Mouse (Mus musculus): ENCODE results near the gene D8Ertd738e. TPM values are rescaled to one million over a fixed set of nuclear protein-coding genes. Genes with fewer than 3 reads are reported as not detected.

D8Ertd738e gene
- 438 and 480 TPM in 2 replicates for polyA plus RNA-seq (2021; fragmentation: Nextera tagmentation)
- long read RNA-seq, experiment 1, transcript D8Ertd738e-201 (3 exons, 616 nt), result major isoform, 190 of 208 reads
- long read RNA-seq, experiment 1, partial matches to known transcripts, result 15 of 208 reads
- long read RNA-seq, experiment 1, other reads (novel, unspliced or antisense), result 3 of 208 reads
- long read RNA-seq, experiment 2, transcript D8Ertd738e-201 (3 exons, 616 nt), result major isoform, 26 of 26 reads
- long read RNA-seq, experiment 2, partial matches to known transcripts, result 0 of 26 reads
- long read RNA-seq, experiment 2, other reads (novel, unspliced or antisense), result 0 of 26 reads

DNA sequence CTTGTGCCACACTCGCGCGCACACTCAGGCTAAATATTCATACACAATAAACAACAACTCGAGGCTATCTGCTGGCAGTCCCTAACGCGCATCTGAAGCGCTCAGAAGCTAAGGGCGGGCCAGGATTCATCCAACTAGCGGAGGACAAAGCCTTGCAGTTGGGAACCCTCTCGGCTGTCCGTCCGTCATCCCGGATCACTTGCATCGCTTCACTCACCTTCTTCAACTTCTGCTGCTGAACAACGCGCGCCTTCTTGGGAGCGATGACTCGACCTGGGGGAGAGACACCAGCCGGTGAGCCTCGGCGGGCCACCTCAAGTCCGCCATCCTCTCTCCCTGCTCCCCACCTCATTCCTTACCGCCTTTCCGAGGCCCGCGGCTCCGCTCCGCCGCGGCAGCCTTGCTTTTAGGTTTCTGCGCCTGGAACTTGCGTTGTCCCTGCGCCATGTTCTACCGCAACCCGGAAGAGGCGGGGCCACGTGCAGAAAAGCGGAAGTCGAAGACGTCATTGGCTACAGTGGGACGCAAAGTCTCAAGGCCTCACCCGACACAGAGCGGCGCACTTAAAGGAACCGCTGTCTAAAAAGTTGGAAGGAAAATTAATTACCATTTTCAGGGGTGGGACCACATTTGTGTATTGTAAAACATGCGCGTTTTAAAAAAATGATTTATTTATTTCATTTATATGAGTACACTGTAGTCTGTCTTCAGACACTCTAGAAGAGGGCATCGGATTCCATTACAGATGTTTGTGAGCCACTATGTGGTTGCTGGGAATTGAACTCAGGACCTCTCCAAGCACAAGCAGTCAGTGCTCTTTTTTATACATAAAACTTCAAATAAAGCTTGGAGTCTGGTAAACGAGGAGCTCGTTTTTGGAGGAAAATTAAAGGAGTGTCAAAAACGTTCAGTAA lies at the start of gene D8Ertd738e:
Gene D8Ertd738e, minus strand, starts transcription at position 463 of the 914 bp plus-strand sequence.

DNA sequence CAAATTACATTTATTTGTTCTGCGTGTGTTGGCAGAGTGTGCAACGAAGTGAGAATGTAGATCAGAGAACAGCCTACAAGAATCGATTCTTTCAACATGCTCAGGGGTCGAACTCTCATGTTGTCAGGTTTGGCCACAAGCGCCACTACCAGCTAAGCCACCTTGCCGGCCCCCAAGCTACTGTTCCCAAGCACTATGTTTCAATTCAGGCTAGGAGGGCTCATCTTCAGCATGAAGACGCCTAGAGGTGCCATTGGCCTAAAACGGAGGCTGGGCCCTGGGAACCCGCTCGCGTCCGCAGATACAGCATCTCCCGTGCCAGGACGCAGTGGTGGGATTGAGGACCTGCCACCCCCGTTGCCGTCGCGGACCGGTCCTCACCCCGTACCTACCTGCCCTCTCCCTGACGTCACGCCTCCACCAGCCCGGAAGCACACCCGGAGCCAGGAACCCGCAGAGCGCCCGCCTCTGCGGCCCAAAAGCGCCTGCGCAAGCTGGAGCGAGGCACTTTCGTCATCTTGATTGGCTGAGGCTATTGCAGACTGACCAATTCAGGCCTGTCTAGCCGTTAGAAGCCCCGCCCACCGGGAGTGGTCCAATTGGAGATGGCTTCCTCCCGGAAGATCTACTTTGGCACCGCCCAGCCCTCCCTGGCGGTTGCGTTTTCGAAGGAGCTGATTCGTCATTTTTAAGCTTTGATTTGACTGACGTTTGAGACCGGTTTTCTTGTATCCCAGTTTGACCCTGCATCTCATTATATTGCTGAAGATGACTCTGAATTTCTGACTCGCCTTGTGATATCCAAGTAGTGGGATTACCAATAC lies 20.6 kb upstream of the D8Ertd738e start, which contains the start of gene Ccdc130:
Gene Ccdc130, minus strand, starts transcription at position 431 of the 824 bp plus-strand sequence.

DNA sequence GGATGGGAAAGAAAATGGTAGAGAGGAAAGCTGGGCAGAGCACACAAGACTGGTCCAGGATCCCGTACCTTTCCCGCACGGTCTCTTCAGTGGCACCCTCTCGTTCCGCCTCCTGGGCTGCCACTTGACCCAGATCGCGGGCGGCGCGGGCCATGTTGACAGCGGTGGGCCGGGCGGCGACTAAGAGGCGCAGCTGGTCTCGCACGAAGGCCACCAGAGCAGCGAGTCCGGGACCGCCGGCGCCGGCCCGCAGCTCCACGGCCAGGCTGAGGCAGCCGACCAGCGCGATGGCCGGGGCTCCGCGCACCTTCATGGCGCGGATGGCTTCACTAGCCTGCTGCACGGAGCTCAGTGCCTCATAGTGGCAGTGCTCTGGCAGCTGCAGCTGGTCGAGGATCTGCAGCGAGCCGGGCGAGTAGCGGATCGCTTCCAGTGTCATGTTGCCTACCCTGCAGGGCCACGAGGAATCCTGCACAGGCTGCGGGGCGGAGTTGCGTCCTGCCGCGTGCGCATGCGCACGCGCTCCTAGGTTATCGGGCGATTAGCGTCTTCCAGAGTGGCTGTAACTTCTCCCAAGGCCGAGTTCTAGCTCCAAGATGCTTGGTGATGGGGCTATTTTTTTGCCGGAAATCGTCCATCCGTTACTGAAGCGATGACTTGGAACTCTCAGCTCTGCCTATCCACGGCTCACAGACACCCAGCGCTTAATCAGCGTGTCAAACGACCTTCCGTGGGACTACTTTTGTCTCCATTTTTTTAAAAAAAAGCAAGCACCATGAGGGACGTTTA lies 7.5 kb upstream of the D8Ertd738e start, which contains the start of gene Mri1:
Gene Mri1, minus strand, starts transcription at position 505 of the 789 bp plus-strand sequence.

DNA sequence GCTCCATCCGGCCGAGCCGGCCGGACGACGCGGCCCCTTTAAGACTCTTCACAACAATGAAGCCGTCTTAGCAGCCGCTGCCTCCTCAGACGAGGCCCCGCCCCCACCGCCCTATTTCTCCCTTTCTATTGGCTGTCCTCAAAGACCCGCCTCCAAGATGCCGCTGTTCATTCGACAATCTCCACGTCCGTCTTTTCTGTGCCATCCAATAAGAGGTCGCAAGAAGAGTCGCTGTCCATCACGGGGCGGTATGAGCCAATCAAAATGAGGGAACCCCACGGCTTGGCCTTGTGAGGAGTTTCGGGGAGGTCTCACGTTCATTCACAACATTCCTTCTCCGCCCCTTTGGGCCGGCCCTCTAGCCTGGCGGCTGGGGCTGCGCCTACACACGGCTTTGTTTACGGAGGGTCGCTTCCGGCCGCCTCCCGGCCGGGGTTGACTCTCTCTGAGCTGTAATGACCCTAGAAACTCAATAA lies 12.5 kb downstream of the D8Ertd738e start, which contains the start of gene Zswim4:
Gene Zswim4, minus strand, starts transcription at position 58 of the 476 bp plus-strand sequence.

Small RNA genes lying within 50 kb of the gene (microRNA-seq; reads per million reads assigned to microRNA genes)
- gene Mir23a, result 10,632 reads per million, percentile 95 among the genes with 10 or more reads in this experiment
- gene Mir24-2, result not detected
- gene Mir27a, result 76.9 reads per million, percentile 56 among the genes with 10 or more reads in this experiment
- not detected for gene Mir3074-2

Other genes starting within 250 kb of the D8Ertd738e start
- 0.19 and 0.21 TPM in 2 replicates for gene 1700067K01Rik, start 248.2 kb downstream of the D8Ertd738e start, polyA plus RNA-seq (2021; fragmentation: Nextera tagmentation)
- gene 2210011C24Rik, start 237.5 kb downstream of the D8Ertd738e start, polyA plus RNA-seq (2021; fragmentation: Nextera tagmentation), result 1.8 and 2.0 TPM in 2 replicates
- 0.39 and 0.70 TPM in 2 replicates for gene Palm3, start 228.2 kb downstream of the D8Ertd738e start, polyA plus RNA-seq (2021; fragmentation: Nextera tagmentation)
- 0.38 and 0.53 TPM in 2 replicates for gene Il27ra, start 207.1 kb downstream of the D8Ertd738e start, polyA plus RNA-seq (2021; fragmentation: Nextera tagmentation)
- gene Rln3, start 204.7 kb downstream of the D8Ertd738e start, polyA plus RNA-seq (2021; fragmentation: Nextera tagmentation), result not detected in 2 replicates
- 1.4 and 2.5 TPM in 2 replicates for gene Gm10643, start 184.6 kb downstream of the D8Ertd738e start, polyA plus RNA-seq (2021; fragmentation: Nextera tagmentation)
- 1.4 and 1.6 TPM in 2 replicates for gene Rfx1, start 182.9 kb downstream of the D8Ertd738e start, polyA plus RNA-seq (2021; fragmentation: Nextera tagmentation)
- gene Dcaf15, start 145.0 kb downstream of the D8Ertd738e start, polyA plus RNA-seq (2021; fragmentation: Nextera tagmentation), result 1.8 and 2.8 TPM in 2 replicates
- gene Podnl1, start 123.7 kb downstream of the D8Ertd738e start, polyA plus RNA-seq (2021; fragmentation: Nextera tagmentation), result 0.09 TPM in 1 of 2 replicates, not detected in the other
- 9.7 and 12.2 TPM in 2 replicates for gene Cc2d1a, start 101.8 kb downstream of the D8Ertd738e start, polyA plus RNA-seq (2021; fragmentation: Nextera tagmentation)
- 1.2 and 1.5 TPM in 2 replicates for gene 4930432K21Rik, start 101.7 kb downstream of the D8Ertd738e start, polyA plus RNA-seq (2021; fragmentation: Nextera tagmentation)
- gene Nanos3, start 64.5 kb downstream of the D8Ertd738e start, polyA plus RNA-seq (2021; fragmentation: Nextera tagmentation), result 4.2 and 5.5 TPM in 2 replicates
- gene Zswim4, start 12.7 kb downstream of the D8Ertd738e start, polyA plus RNA-seq (2021; fragmentation: Nextera tagmentation), result 2.5 and 2.9 TPM in 2 replicates
- gene Mri1, start 7.6 kb upstream of the D8Ertd738e start, polyA plus RNA-seq (2021; fragmentation: Nextera tagmentation), result 12.7 and 14.8 TPM in 2 replicates
- 21.8 and 23.0 TPM in 2 replicates for gene Ccdc130, start 20.7 kb upstream of the D8Ertd738e start, polyA plus RNA-seq (2021; fragmentation: Nextera tagmentation)
- gene Cacna1a, start 138.7 kb upstream of the D8Ertd738e start, polyA plus RNA-seq (2021; fragmentation: Nextera tagmentation), result 4.6 and 6.4 TPM in 2 replicates

Measured in layer of hippocampus, adult 6 months (tissue).